Mouse (Mus musculus) MEL (cell line): ENCODE measurements around the gene Gm38394. TPM values are rescaled to one million over a fixed set of nuclear protein-coding genes. Genes with fewer than 3 reads are reported as not detected.

ENCODE experiments used
- DNase-seq: peaks from one replicate; pipeline ENCODE4 v3.0.0; 2011; ENCODE audit warnings: low read depth, low spot score
- H3K27ac ChIP-seq: 2 replicates; pipeline ENCODE4 v1.5.1; 2012; ENCODE audit warnings: low read depth, mild to moderate bottlenecking, control low read depth, low read length, moderate library complexity; ENCODE audit not compliant: control insufficient read depth
- H3K27me3 ChIP-seq, 2 experiments: fragments of 150-350 bp in 1 of 2; sonication (generic) in 1 of 2; 2 replicates each; pipeline ENCODE4 v1.6.1; 2012; ENCODE audit warnings: low read length in 2 of 2, mild to moderate bottlenecking in 2 of 2, improper control_type of control experiment in 1 of 2, moderate library complexity in 1 of 2; ENCODE audit not compliant: insufficient read depth in 2 of 2, control insufficient read depth in 1 of 2
- H3K36me3 ChIP-seq, 2 experiments: 2 replicates each; pipeline ENCODE4 v1.6.1; 2012 to 2014; ENCODE audit warnings: low read length in 2 of 2, improper control_type of control experiment in 1 of 2, inconsistent platforms in 1 of 2, mild to moderate bottlenecking in 1 of 2; ENCODE audit not compliant: insufficient read depth in 2 of 2, control insufficient read depth in 1 of 2
- H3K4me1 ChIP-seq, 2 experiments: fragments of 150-350 bp in 1 of 2; sonication (generic) in 1 of 2; 2 replicates each; pipeline ENCODE4 v1.6.1; 2012; ENCODE audit warnings: low read length in 2 of 2, improper control_type of control experiment in 1 of 2, mild to moderate bottlenecking in 1 of 2; ENCODE audit not compliant: insufficient read depth in 2 of 2, control insufficient read depth in 1 of 2
- H3K4me3 ChIP-seq, 2 experiments: fragments of 150-350 bp in 1 of 2; sonication (generic) in 1 of 2; 2 replicates each; pipeline ENCODE4 v1.5.1; 2012; ENCODE audit warnings: low read depth in 2 of 2, low read length in 2 of 2, mild to moderate bottlenecking in 2 of 2, moderate library complexity in 2 of 2, control low read depth in 1 of 2, improper control_type of control experiment in 1 of 2; ENCODE audit not compliant: control insufficient read depth in 1 of 2, insufficient read depth in 1 of 2
- H3K79me2 ChIP-seq: 2 replicates; pipeline ENCODE4 v1.6.1; 2012; ENCODE audit warnings: mild to moderate bottlenecking, low read length, moderate library complexity; ENCODE audit not compliant: control insufficient read depth, poor library complexity, insufficient read depth
- H3K9ac ChIP-seq: 2 replicates; pipeline ENCODE4 v1.6.1; 2012; ENCODE audit warnings: low read depth, mild to moderate bottlenecking, control low read depth, low read length, moderate library complexity; ENCODE audit not compliant: control insufficient read depth, poor library complexity, severe bottlenecking
- H3K9me3 ChIP-seq: fragments of 150-350 bp; sonication (generic); replicated peaks from 2 replicates; pipeline ENCODE4 v1.6.1; 2012; ENCODE audit warnings: mild to moderate bottlenecking, low read length, improper control_type of control experiment, moderate library complexity; ENCODE audit not compliant: insufficient read depth
- BHLHE40 ChIP-seq: IDR thresholded peaks from 2 replicates; pipeline ENCODE4 v1.6.1; 2012; ENCODE audit warnings: low read depth, mild to moderate bottlenecking, inconsistent platforms, low read length, improper control_type of control experiment, borderline replicate concordance
- CTCF ChIP-seq, 3 experiments: IDR thresholded peaks in 2 of 3; conservative IDR thresholded peaks in 1 of 3; 2 replicates each; pipeline ENCODE4 v1.5.1; 2011 to 2012; ENCODE audit warnings: low read length in 3 of 3, low read depth in 2 of 3, mild to moderate bottlenecking in 2 of 3, improper control_type of control experiment in 1 of 3, inconsistent platforms in 1 of 3, mixed read lengths in 1 of 3, moderate library complexity in 1 of 3; ENCODE audit not compliant: control insufficient read depth in 1 of 3, insufficient read depth in 1 of 3, poor library complexity in 1 of 3, severe bottlenecking in 1 of 3
- E2F4 ChIP-seq: IDR thresholded peaks from 2 replicates; pipeline ENCODE4 v1.6.1; 2011; ENCODE audit warnings: low read depth, low read length, improper control_type of control experiment, borderline replicate concordance
- EP300 ChIP-seq, 2 experiments: IDR thresholded peaks; 2 replicates each; pipeline ENCODE4 v1.6.1; 2011; ENCODE audit warnings: improper control_type of control experiment in 2 of 2, low read length in 2 of 2, low read depth in 1 of 2, mild to moderate bottlenecking in 1 of 2
- HCFC1 ChIP-seq: IDR thresholded peaks from 2 replicates; pipeline ENCODE4 v1.6.1; 2012; ENCODE audit warnings: low read depth, mild to moderate bottlenecking, inconsistent platforms, low read length, improper control_type of control experiment, moderate library complexity
- JUND ChIP-seq: IDR thresholded peaks from 2 replicates; pipeline ENCODE4 v1.6.1; 2011; ENCODE audit warnings: low read depth, mild to moderate bottlenecking, improper control_type of control experiment, low read length
- MEF2A ChIP-seq: IDR thresholded peaks from 2 replicates; pipeline ENCODE4 v1.6.1; 2014; ENCODE audit warnings: low read depth, mild to moderate bottlenecking, inconsistent platforms, low read length, improper control_type of control experiment; ENCODE audit not compliant: poor library complexity, insufficient replicate concordance, severe bottlenecking; ENCODE audit errors: extremely low read depth
- MXI1 ChIP-seq: IDR thresholded peaks from 2 replicates; pipeline ENCODE4 v1.6.1; 2011; ENCODE audit warnings: mild to moderate bottlenecking, low read depth, low read length, improper control_type of control experiment
- NELFE ChIP-seq: IDR thresholded peaks from 2 replicates; pipeline ENCODE4 v1.6.1; 2011; ENCODE audit warnings: low read depth, low read length, improper control_type of control experiment
- POLR2AphosphoS5 ChIP-seq: IDR thresholded peaks from 2 replicates; pipeline ENCODE4 v1.6.1; 2012; ENCODE audit warnings: low read depth, borderline replicate concordance, mild to moderate bottlenecking, inconsistent platforms, low read length, moderate library complexity, mixed read lengths
- SIN3A ChIP-seq: IDR thresholded peaks from 2 replicates; pipeline ENCODE4 v1.6.1; 2012; ENCODE audit warnings: low read length, improper control_type of control experiment, inconsistent platforms
- SMC3 ChIP-seq: IDR thresholded peaks from 2 replicates; pipeline ENCODE4 v1.6.1; 2011; ENCODE audit warnings: low read depth, low read length, improper control_type of control experiment
- TAL1 ChIP-seq: IDR thresholded peaks from 2 replicates; pipeline ENCODE4 v1.6.1; 2012; ENCODE audit warnings: mild to moderate bottlenecking, inconsistent platforms, low read length, moderate library complexity, mixed read lengths
- TBP ChIP-seq: IDR thresholded peaks from 2 replicates; pipeline ENCODE4 v1.8.0; 2011; ENCODE audit warnings: low read depth, low read length, improper control_type of control experiment
- TCF12 ChIP-seq: IDR thresholded peaks from 2 replicates; pipeline ENCODE4 v1.6.1; 2014; ENCODE audit warnings: low read depth, mild to moderate bottlenecking, inconsistent platforms, low read length, improper control_type of control experiment, moderate library complexity
- UBTF ChIP-seq: IDR thresholded peaks from 2 replicates; pipeline ENCODE4 v1.6.1; 2012; ENCODE audit warnings: low read depth, mild to moderate bottlenecking, inconsistent platforms, low read length, improper control_type of control experiment, moderate library complexity, borderline replicate concordance; ENCODE audit not compliant: insufficient read depth
- USF1 ChIP-seq: IDR thresholded peaks from 2 replicates; pipeline ENCODE4 v1.6.1; 2014; ENCODE audit warnings: low read depth, mild to moderate bottlenecking, inconsistent platforms, low read length, improper control_type of control experiment, moderate library complexity
- ZKSCAN1 ChIP-seq: IDR thresholded peaks from 2 replicates; pipeline ENCODE4 v1.6.1; 2012; ENCODE audit warnings: low read depth, mild to moderate bottlenecking, inconsistent platforms, low read length, improper control_type of control experiment, moderate library complexity
- ZMIZ1 ChIP-seq: IDR thresholded peaks from 2 replicates; pipeline ENCODE4 v1.6.1; 2012; ENCODE audit warnings: low read depth, mild to moderate bottlenecking, inconsistent platforms, low read length, improper control_type of control experiment, moderate library complexity
- ZNF384 ChIP-seq: IDR thresholded peaks from 2 replicates; pipeline ENCODE4 v1.6.1; 2012; ENCODE audit warnings: low read depth, mild to moderate bottlenecking, inconsistent platforms, low read length, improper control_type of control experiment
- polyA plus RNA-seq, 2 experiments: library from polyadenylated mRNA; stranded (reverse) in 1 of 2; unstranded in 1 of 2; fragments of >175 nt in 1 of 2; fragments of >200 nt in 1 of 2; gene quantifications; 2 replicates each; pipeline versions ENCODE4 v1.2.1 to v1.2.4; 2012; ENCODE audit warnings: low replicate concordance in 2 of 2, low read depth in 1 of 2; ENCODE audit not compliant: insufficient read length in 2 of 2, insufficient read depth in 1 of 2, missing spikeins in 1 of 2
- total RNA-seq: library from RNA; depleted of rRNA; stranded (reverse); fragments of 300-350 nt; gene quantifications from 2 replicates; pipeline ENCODE4 v1.2.3, GENCODE M21; 2012

The Gm38394 gene
- total and polyA plus RNA-seq, 3 experiments = 1.0 to 5.2 TPM; not detected in 1

DNA sequence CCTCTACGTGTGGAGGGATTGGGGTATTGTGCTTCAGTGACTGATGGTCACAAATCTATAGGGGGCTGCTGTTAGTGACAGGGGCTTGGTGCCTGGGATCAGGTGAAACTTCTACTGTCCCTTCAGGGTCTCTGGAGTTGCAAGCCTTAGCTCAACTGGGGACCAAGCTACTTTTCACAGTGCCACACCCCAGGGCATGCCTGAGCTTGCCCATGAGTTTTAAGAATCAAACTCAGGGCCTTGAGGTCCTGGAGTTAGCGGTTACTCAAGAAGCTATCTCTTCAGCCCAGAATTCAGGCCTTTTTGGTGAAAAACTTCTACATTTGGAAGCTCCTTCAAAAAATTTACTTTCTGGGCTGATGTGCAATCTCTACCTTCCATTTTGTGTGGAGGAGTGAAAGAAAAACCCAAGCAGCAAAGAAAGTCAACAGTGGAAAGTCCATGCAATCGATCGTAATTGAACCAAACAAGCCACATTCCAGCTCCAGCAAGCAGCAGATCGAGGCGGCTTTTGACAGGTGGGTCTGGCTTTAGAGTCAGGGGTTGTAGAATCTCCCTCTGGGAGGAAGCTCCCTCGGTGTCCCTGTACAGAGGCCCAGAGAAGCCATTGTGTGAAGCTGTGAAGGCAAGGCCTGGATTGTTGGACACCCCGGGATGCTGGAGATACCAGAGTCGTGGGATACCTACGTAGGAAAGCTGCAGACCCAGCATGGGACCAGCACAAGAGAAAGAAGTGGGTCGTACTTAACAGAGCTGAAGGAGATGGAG is 3.3 kb upstream of the Gm38394 start:
- Histone ChIP-seq H3K79me2 (peaks cover 17% of the 10 kb centered on the region), H3K36me3 (peaks cover 0 to 12% of the 10 kb centered on the region in 2 experiments; a peak in 2 of 4 replicates), H3K9ac (no peak overlapping the region), H3K9me3 (no peaks in the 10 kb centered on the region)
- TF ChIP-seq POLR2AphosphoS5 (no peak), ZMIZ1 (no peak), UBTF (no peak), NELFE (no peak), EP300 (IDR thresholded peaks at IDR 0.05; ENCODE audit: low read depth in 1 of 2, low read length in 2 of 2) (no peak), BHLHE40 (no peak), E2F4 (no peak), USF1 (no peak), TCF12 (no peak), MEF2A (no peak), ZKSCAN1 (no peak), HCFC1 (no peak), SMC3 (no peak), TBP (no peak), ZNF384 (no peak), MXI1 (no peak), JUND (no peak), TAL1 (no peak)
- TF ChIP-seq, all 39 proteins: peak for 0
- DNase-seq = no peak
- Histone ChIP-seq H3K27me3 (no peaks in the 10 kb centered on the region), H3K4me3 (no peak overlapping the region), H3K4me1 (peaks cover 3 to 5% of the 10 kb centered on the region in 2 experiments; a peak in 2 of 4 replicates), H3K27ac (no peak overlapping the region)

GRCm38 (mm10) chr1:133663427-133663826 is 2.3 kb upstream of the Gm38394 start:
- H3K79me2 ChIP-seq = peaks cover 26% of the 10 kb centered on the region
- peaks cover 0 to 21% of the 10 kb centered on the region in 2 experiments; a peak in 2 of 4 replicates for H3K36me3 ChIP-seq
- H3K4me1 ChIP-seq = peaks cover 3 to 14% of the 10 kb centered on the region in 2 experiments; a peak in 3 of 4 replicates
- DNase-seq = no peak
- H3K4me3 ChIP-seq = no peak overlapping the region
- H3K27ac ChIP-seq = no peak overlapping the region
- no peaks in the 10 kb centered on the region for H3K9me3 ChIP-seq
- H3K9ac ChIP-seq = no peak overlapping the region
- no peaks in the 10 kb centered on the region for H3K27me3 ChIP-seq
- TF ChIP-seq CTCF (IDR thresholded peaks at IDR 0.05 in 2 of 3, conservative IDR thresholded peaks at IDR 0.05 in 1 of 3; ENCODE audit: control insufficient read depth in 1 of 3, insufficient read depth in 1 of 3, low read depth in 2 of 3, low read length in 3 of 3, poor library complexity in 1 of 3, severe bottlenecking in 1 of 3) = no peak
- no peak for TF ChIP-seq EP300 (IDR thresholded peaks at IDR 0.05; ENCODE audit: low read depth in 1 of 2, low read length in 2 of 2)
- no peak for TF ChIP-seq TCF12
- TF ChIP-seq POLR2AphosphoS5 = no peak
- no peak for TF ChIP-seq SIN3A
